Mouse (Mus musculus): ENCODE data around the gene Cox8a.

- TF ChIP-seq CTCF (IDR thresholded peaks at IDR 0.05; ENCODE audit: control insufficient read depth, insufficient read depth, insufficient replicate concordance, low read depth, low read length) (no peak), POLR2A (IDR thresholded peaks at IDR 0.05; ENCODE audit: control insufficient read depth, low read depth, low read length) (no peak)
Measured at GRCm38 (mm10) chr19:7177804-7178511, 39.5 kb downstream of the Cox8a start.
